Mouse (Mus musculus): ENCODE results near the gene Rgs12.

DNA sequence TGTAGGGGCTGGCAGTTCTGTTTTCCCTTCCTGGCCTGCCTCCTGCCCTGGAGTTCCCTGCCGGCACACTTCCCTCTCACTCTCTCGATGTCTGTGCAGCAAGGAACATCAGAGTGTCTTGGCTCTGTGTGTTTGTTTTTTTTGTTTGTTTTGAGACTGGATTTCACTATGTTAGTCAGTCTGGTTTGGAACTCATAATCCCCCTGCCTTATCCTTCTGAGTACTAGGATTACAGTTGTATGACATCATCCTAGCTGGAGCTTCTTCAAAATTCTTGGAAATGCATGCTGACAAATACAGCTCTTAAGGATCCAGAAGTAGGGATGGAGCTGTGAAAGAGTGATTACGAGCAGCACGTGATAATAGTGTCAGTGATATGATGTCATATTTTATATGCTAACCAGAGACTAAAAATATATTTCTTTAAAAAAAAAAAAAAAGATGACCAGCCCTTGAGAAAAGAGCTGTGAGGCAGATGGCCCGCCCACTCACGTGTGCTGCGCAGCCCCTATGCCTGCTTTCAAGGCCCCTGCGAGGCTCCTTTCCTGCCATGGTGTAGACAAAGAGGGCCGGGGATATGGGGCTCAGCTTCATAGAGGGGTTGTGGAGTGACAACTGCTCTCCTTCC, 70.5 kb downstream of the Rgs12 start:
- TF ChIP-seq CTCF (IDR thresholded peaks at IDR 0.05; ENCODE audit: insufficient read depth, low read length) (no peak), POLR2A (IDR thresholded peaks at IDR 0.05; ENCODE audit: borderline replicate concordance, extremely low read depth, low read depth, low read length) (no peak)
